Mouse (Mus musculus): ENCODE measurements around the gene Gusb.

Gene Gusb

DNA sequence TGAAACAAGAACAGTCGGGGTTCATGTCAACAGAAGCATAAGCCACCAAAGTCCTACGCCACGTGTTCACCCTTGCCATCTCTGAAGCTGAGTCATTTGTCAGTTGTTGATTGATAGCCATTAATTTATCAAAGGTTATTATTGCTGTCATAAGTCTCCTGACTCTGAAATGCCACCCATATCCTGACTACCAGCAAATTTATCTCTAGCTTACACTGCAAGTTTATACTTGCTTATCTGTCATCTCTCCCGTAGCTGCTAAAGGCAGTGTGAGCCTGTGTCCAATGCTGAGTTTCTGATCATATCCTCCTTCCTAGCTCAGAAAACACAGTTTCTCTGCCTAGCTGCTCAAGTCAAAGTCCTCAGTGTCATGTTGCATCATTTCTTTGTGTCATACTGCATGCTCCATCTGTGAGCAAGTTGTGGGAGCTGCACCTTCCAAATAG lies 28.0 kb downstream of the Gusb start:
- no peak for DNase-seq (ENCODE audit: low spot score in 2 of 2)

- DNase-seq (ENCODE audit: low spot score in 2 of 2) = no peak
Measured at GRCm38 (mm10) chr5:129974354-129974753, 28.5 kb downstream of the Gusb start.

DNA sequence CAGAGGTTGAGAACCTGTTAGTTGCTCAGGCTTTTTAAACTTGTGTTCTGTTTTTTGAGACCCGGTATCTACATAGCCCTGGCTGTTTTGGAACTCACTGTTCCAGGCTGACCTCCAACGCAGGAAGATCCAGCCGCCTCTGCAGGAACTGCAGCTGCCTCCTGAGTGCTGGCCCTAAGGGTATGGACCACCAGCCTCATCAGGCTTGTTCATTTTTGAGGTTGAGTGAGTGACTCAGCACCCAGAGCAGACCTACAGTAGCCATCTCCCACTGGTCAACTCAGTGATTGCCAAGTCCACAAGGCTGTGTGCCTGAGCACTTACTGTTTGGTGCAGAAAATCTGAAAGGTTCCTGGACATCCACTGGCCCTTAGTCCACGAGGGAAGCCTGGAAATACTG lies 31.4 kb downstream of the Gusb start:
- no peak for DNase-seq (ENCODE audit: low spot score in 2 of 2)

DNA sequence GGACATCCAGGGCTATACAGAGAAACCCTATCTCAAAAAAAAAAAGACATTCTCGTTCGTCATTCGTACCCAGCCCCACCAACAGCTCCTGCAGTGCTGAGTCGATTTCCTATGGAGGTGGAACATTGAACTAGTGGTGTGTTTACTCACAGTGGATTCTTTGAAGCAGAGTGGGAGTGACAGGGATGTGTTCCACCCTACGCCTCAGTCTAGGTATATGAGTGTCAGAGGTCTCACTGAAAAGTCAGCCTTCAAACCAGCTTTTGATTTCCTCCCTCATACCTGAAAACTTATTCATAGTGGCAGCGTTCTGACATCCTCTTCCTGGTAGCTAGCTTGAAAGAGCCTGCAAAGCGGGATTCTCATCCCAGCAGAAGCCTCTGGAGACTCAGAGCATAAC lies 34.4 kb downstream of the Gusb start:
- DNase-seq (ENCODE audit: low spot score in 2 of 2) = no peak

DNA sequence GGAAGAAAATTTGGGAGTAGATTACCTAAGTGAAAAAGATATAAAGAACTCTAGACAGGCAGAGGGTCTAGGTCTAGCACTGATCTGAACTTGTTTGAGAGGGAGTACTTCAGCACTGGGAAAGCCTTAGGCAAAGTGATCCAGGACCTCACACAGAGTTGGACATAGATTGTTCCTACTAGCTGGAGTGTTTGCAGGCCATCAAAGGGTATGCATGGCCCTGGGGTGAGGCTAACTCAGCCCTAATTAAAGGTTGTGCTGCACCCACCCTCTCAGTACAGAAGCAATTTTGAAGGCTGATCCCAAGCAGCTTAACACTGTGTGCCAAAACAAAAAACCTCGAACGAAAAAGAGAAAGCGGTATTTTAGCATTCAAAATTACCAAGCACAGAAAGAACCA lies 36.4 kb downstream of the Gusb start:
- DNase-seq (ENCODE audit: low spot score in 2 of 2) = no peak

DNA sequence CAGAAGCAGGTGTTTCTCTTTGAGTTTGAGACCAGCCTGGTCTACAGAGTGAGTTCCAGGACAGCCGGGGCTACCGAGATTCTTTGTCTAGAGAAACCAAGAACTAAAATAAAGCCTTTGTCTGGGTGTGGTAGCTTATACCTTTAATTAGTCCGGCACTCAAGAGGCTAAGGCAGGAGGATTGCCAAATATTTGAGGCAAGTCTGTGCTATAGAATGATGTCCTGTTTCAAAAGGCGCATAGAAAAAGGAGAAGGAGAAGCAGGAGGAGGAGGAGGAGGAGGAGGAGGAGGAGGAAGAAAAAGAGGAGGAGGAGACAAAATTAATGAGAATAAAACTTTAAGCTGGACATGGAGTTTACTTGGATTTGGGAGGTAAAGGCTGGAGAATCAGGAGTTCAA lies 39.6 kb downstream of the Gusb start:
- no peak for DNase-seq (ENCODE audit: low spot score in 2 of 2)

- no peak for DNase-seq (ENCODE audit: low spot score in 2 of 2)
Measured at GRCm38 (mm10) chr5:129955792-129956191, 47.1 kb downstream of the Gusb start.

GRCm38 (mm10) chr5:129954473-129955254 lies 48.2 kb downstream of the Gusb start:
- no peak for DNase-seq (ENCODE audit: low spot score in 2 of 2)

DNA sequence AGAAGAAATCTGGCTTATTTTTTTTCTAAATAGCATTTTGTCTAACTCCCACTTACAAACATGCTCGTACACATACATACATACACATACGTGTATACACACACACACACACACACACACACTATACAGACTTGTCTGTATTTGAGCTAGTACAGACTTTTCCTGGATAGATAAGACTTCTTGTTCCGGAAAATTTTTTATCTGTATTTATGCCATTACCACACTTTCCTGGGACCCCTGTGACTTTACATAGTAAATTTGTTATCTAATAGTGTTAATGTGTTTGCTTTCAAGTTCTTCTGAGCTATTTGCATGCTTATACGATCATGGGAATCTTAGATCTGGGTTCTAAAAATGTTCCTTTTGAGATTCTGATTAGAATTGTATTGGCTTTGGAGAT lies 50.7 kb downstream of the Gusb start:
- no peak for DNase-seq (ENCODE audit: low spot score in 2 of 2)

GRCm38 (mm10) chr5:129947528-129948033 lies 55.3 kb downstream of the Gusb start:
- DNase-seq (ENCODE audit: low spot score in 2 of 2) = no peak

DNA sequence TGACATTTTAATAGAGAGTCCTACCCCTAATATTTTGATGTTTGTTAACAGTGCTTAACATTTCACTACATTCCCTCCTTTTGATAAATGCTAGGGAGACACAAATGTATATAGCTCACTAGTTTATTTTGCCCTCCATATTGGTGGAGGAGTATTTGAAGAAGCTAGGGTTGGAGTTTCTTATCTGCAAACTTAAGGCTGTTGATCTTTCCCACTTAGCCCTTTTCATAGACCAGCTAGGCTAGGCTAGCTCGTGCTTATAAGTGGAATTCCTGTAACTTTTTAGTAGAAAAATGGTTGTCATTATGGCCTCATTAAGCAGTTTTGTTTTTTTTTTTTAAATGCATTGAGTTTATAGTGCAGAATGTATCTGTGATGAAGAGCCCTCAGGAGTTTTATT lies 59.4 kb downstream of the Gusb start:
- DNase-seq (ENCODE audit: low spot score in 2 of 2) = no peak

DNA sequence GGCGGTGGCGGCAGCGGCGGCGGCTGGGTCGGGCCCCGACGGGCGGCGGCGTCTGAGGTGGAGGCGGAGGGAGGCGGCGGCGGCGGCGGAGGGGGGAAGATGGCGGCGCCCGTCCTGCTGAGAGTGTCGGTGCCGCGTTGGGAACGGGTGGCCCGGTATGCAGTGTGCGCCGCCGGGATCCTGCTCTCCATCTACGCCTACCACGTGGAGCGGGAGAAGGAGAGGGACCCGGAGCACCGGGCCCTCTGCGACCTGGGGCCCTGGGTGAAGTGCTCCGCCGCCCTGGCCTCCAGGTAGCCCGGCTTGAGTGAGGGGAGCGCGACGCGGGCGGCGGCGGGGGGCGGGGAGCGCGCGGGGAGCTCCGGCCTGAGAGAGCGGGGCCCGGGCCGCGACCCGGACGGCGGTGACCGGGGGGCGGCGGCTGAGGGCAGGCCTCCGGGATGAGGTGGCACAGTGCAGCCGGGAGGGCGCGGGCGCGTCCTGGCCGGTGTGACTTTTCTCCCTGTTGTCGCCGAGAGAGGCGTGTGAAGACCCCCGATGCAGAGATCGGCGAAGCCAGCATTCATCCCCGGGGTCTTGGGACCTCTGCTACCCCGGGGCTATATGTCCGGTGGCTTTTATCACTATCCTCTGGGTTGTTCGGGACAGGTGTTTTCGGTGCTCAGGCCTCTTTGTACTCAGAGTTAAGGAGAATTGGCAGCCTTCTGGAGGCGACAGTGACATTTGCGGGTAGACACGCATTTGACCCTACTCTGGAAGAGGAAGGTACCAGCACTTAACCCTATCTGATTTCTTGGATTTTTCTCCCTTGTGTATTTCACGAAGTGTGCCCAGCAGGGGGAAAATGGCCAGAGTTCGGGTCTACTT lies 60.5 kb downstream of the Gusb start:
- peak; percentile 21 to 39 for DNase-seq (ENCODE audit: low spot score in 2 of 2)

DNA sequence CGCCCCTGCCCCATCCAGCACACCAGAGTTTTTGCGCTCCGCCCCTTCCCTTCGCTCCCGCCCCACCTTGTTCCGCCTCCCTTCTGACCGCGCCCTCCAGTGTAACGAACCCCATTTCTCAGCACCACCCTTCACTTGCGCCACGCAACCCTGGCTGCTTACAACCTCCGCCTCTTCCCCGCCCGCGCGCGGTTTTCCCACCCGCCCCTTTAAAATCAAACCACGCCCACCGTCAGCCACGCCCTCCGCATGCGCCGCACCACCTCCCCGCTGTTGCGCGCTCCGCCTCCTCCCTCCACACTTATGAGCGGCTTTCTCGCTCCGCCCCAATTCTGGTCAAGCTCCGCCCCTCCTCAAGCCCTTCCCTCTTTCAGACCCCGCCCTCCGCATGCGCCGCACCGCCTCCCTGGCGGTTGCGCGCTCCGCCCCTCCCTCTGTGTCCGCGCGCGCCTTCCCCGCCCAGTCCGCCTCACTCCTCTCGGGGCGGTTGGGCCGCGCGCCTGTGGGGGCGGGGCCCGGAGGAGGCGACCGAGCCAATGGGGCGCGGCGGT lies 61.3 kb downstream of the Gusb start, which contains the start of gene Vkorc1l1:
Gene Vkorc1l1, plus strand, starts transcription at position 476 of the 551 bp plus-strand sequence.
- peak; percentile 99 to 100 for DNase-seq (ENCODE audit: low spot score in 2 of 2)

- DNase-seq (ENCODE audit: low spot score in 2 of 2) = no peak
Measured at GRCm38 (mm10) chr5:129940736-129941494, 61.9 kb downstream of the Gusb start.

DNA sequence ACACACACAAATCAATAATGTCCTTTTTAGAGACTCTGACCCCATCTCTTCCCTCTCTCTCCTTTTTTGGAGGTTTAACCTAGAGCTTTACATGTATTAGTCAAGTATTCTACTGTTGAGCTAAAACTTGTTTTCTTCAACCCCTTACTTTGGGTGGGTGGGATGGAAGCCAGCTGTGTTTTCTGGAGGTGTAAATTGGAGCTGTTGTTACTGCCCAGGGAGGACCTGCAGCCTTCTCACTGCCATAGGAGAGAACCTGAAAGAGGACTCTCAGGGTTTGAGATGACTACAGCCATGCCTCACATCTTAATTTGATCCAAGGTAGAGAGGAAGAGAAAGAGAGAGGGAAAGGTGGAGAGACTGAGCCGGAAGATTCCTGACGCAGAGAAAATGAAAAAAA lies 62.6 kb downstream of the Gusb start:
- no peak for DNase-seq (ENCODE audit: low spot score in 2 of 2)

Data from spleen, postnatal 14 days (tissue).